9 mouse cellular contexts compared by ENCODE assay signal in the genomic region with DNA sequence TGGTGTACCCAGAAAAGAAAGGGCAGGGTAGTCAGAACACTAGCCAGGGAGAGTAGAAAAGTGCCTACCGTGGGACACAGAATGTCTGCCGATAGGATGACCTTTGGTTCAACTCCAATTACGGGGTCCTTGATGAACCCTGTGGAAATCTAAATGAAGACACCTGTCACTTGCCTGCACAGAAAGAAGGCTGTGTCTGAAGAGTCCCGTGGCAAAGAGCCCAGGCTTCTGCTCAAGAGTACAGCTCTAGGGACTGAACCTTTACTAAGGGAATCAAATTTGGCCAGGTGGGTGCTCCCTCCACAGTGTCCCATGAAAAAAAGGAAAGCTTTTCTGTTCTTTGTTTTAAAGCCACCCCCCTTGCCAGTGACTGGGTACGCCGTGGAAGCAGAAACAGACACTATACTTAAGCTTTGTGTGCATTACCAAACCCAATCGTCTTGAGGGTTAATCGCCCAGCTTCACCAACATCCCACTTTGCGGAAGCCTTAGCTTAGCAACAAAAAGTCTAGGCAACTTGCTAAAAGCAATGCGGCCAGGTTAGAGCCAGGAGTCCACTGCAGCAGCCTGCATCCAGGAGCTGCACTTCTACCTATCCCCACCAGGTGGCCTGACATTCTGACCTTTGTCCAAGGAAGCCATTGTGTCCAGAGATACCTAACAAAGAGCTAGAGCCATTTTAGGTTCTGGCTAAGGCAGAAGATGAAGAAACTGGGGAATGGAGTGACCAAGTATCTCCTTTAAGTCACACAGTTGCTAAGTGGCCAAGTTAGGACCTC.
DNase-seq lines count a peak whose midpoint lies in the region; ATAC-seq and TF ChIP-seq lines count a peak whose summit lies in the region.
"Had no signal": no experiment of that assay in that cellular context is flagged by ENCODE, and none has a peak within 500 bp of the region (broad histone marks: within the 10 kb centered on the region; RNA-seq: fewer than 3 reads in every experiment).

No protein-coding gene starts in this region.

- no peak for TF ChIP-seq EP300 in ES-Bruce4 (IDR thresholded peaks at IDR 0.05; ENCODE audit: insufficient read depth, low read depth, low read length)

- DNase-seq in kidney, adult 18-20 months, result peak; percentile 38
- DNase-seq in cerebellum, adult 18-20 months, result peak; percentile 29 to 38
- DNase-seq in lung, embryonic 14.5 days, result peak; percentile 21
- no peak for DNase-seq in Muller cell, postnatal 12 days (ENCODE audit: inconsistent ontology term)
- no peak for DNase-seq in T-cell, adult 2 months (ENCODE audit: low spot score)

- no peaks in the 10 kb centered on the region for H3K27me3 ChIP-seq in kidney, embryonic 14.5 days (ENCODE audit: control insufficient read depth, insufficient read depth, low read length)
- H3K27me3 ChIP-seq in ES-Bruce4 (ENCODE audit: control insufficient read depth, insufficient read depth, low read length, poor library complexity, severe bottlenecking), result no peaks in the 10 kb centered on the region
- no peaks in the 10 kb centered on the region for H3K27me3 ChIP-seq in lung, embryonic 14.5 days (ENCODE audit: insufficient read depth, low read length)
- no peaks in the 10 kb centered on the region for H3K27me3 ChIP-seq in forebrain, embryonic 13.5 days
- H3K27me3 ChIP-seq: limb, embryonic 15.5 days had no signal

- no peaks in the 10 kb centered on the region for H3K4me1 ChIP-seq in kidney, embryonic 14.5 days (ENCODE audit: control insufficient read depth, insufficient read depth, low read length)
- H3K4me1 ChIP-seq in ES-Bruce4 (ENCODE audit: control insufficient read depth, insufficient read depth, low read length), result no peaks in the 10 kb centered on the region
- no peaks in the 10 kb centered on the region for H3K4me1 ChIP-seq in lung, embryonic 14.5 days (ENCODE audit: insufficient read depth)
- H3K4me1 ChIP-seq in forebrain, embryonic 13.5 days, result no peaks in the 10 kb centered on the region; the same call in 1 of the 2 replicates
- H3K4me1 ChIP-seq: limb, embryonic 15.5 days had no signal

- no peak overlapping the region for H3K4me2 ChIP-seq in kidney, embryonic 14.5 days (replicated peaks; ENCODE audit: low read depth, low read length)
- no peak overlapping the region for H3K4me2 ChIP-seq in lung, embryonic 14.5 days
- H3K4me2 ChIP-seq in forebrain, embryonic 13.5 days, result no peak overlapping the region
- H3K4me2 ChIP-seq: limb, embryonic 15.5 days had no signal

- H3K9me3 ChIP-seq in kidney, embryonic 14.5 days (ENCODE audit: control insufficient read depth, low read length), result no peaks in the 10 kb centered on the region
- H3K9me3 ChIP-seq in ES-Bruce4 (replicated peaks; ENCODE audit: control insufficient read depth, insufficient read depth, low read length, poor library complexity, severe bottlenecking), result no peaks in the 10 kb centered on the region
- no peaks in the 10 kb centered on the region for H3K9me3 ChIP-seq in lung, embryonic 14.5 days (ENCODE audit: low read depth, low read length)
- H3K9me3 ChIP-seq in forebrain, embryonic 13.5 days (replicated peaks), result no peaks in the 10 kb centered on the region
- H3K9me3 ChIP-seq: limb, embryonic 15.5 days had no signal

- 86% methylated on average over 10 of the region's 10 CpGs for WGBS in kidney, embryonic 14.5 days
- 78% methylated on average over 10 of the region's 10 CpGs for WGBS in lung, embryonic 14.5 days
- WGBS in forebrain, embryonic 13.5 days, result 79% methylated on average over 10 of the region's 10 CpGs

- ATAC-seq in kidney, embryonic 14.5 days (ENCODE audit: low FRiP score, low TSS enrichment), result no peak
- no peak for ATAC-seq in lung, embryonic 14.5 days (ENCODE audit: insufficient read depth)
- ATAC-seq in forebrain, embryonic 13.5 days, result no peak

- no peak overlapping the region for H3K27ac ChIP-seq in kidney, embryonic 14.5 days (ENCODE audit: low read depth, low read length)
- no peak overlapping the region for H3K27ac ChIP-seq in ES-Bruce4 (ENCODE audit: insufficient read depth, low read length)
- no peak overlapping the region for H3K27ac ChIP-seq in lung, embryonic 14.5 days (ENCODE audit: low read depth)
- H3K27ac ChIP-seq in forebrain, embryonic 13.5 days, result no peak overlapping the region
- H3K27ac ChIP-seq: limb, embryonic 15.5 days had no signal

- H3K4me3 ChIP-seq in kidney, embryonic 14.5 days (ENCODE audit: low read length), result no peak overlapping the region
- no peak overlapping the region for H3K4me3 ChIP-seq in ES-Bruce4 (ENCODE audit: low read depth, low read length)
- no peak overlapping the region for H3K4me3 ChIP-seq in lung, embryonic 14.5 days (ENCODE audit: low read depth, low read length)
- H3K4me3 ChIP-seq in forebrain, embryonic 13.5 days, result no peak overlapping the region
- H3K4me3 ChIP-seq: limb, embryonic 15.5 days had no signal

- no peak for TF ChIP-seq POLR2A in ES-Bruce4 (IDR thresholded peaks at IDR 0.05; ENCODE audit: insufficient read depth, low read length)

- H3K9ac ChIP-seq in kidney, embryonic 14.5 days (ENCODE audit: low read depth, low read length), result no peak overlapping the region
- H3K9ac ChIP-seq in ES-Bruce4 (ENCODE audit: low read depth, poor library complexity, severe bottlenecking), result no peak overlapping the region
- H3K9ac ChIP-seq in lung, embryonic 14.5 days, result no peak overlapping the region
- H3K9ac ChIP-seq in forebrain, embryonic 13.5 days, result no peak overlapping the region
- H3K9ac ChIP-seq: limb, embryonic 15.5 days had no signal

- H3K36me3 ChIP-seq in kidney, embryonic 14.5 days (ENCODE audit: control insufficient read depth, insufficient read depth, low read length), result no peaks in the 10 kb centered on the region; the same call in 1 of the 2 replicates
- H3K36me3 ChIP-seq in ES-Bruce4 (ENCODE audit: control insufficient read depth, insufficient read depth, low read length, poor library complexity, severe bottlenecking), result no peaks in the 10 kb centered on the region
- no peaks in the 10 kb centered on the region for H3K36me3 ChIP-seq in lung, embryonic 14.5 days (ENCODE audit: insufficient read depth)
- H3K36me3 ChIP-seq in forebrain, embryonic 13.5 days (ENCODE audit: poor library complexity, severe bottlenecking), result no peaks in the 10 kb centered on the region
- H3K36me3 ChIP-seq: limb, embryonic 15.5 days had no signal

- peak; percentile 59 for TF ChIP-seq CTCF in ES-Bruce4 (IDR thresholded peaks at IDR 0.05; ENCODE audit: low read depth, low read length)
- peak; percentile 71 for TF ChIP-seq CTCF in lung, embryonic 14.5 days (IDR thresholded peaks at IDR 0.05; ENCODE audit: low read depth)

Comparison
In these comparisons a context has a peak if more than half of its experiments do, and no peak if none do; other contexts are left out.
1. DNase-seq: peak in kidney, adult 18-20 months (single experiment), cerebellum, adult 18-20 months (2 of 2) and lung, embryonic 14.5 days (single experiment); none in Muller cell, postnatal 12 days (single experiment) and T-cell, adult 2 months (single experiment).